Mouse (Mus musculus): Measurements from ENCODE around the gene Rhbg. TPM values are rescaled to one million over a fixed set of nuclear protein-coding genes. Genes with fewer than 3 reads are reported as not detected.

Rhbg gene
- total and polyA plus RNA-seq, 3 experiments: not detected

DNA sequence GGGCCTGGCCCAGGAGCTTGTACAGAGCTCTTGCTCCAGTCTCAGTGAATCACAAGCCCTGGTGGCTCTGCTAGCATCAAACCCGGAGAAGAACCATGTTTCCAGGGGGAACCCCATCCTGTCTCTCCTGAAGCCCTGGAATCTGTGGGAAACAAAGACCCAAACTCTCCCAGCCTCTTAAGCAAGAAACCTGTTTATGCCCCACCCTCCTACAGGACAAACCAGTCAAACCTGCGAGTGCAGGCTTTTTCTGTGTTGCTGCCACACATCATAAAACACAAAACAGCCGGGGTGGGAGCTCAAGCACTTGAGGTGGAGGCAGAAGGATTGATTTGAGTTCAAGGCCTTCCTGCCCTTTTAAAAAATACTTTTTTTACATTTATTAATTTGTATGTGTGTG is 7.8 kb upstream of the Rhbg start (continued):
- no peak for TF ChIP-seq TBP (IDR thresholded peaks at IDR 0.05; ENCODE audit: low read depth, low read length)

DNA sequence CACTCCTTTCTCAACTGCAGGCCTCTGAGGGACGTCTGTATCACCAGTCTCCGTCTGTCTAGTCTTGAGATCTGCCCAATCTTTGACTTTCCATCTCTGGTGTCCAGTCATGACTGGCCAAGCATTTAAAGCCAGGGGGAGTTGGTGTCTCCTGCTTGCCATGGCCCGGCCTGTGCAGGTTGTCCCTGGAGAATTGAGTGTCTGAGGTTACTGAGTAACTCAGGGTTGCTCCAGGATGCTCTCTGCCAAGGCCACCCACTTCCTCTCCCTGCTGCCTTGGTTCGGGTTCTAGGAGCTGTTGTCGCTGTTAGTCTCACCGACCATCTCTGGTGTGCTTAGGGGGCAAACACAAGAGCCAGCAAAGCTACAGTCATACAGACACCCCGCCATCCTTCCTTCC is 1.9 kb upstream of the Rhbg start:
- Histone ChIP-seq H3K9me3 (replicated peaks; ENCODE audit: insufficient read depth, low read length) (no peaks in the 10 kb centered on the region), H3K79me2 (ENCODE audit: control insufficient read depth, insufficient read depth, low read length, poor library complexity) (no peaks in the 10 kb centered on the region), H3K4me3 (ENCODE audit: control insufficient read depth in 1 of 2, insufficient read depth in 1 of 2, low read depth in 2 of 2, low read length in 2 of 2) (no peak overlapping the region), H3K27me3 (ENCODE audit: control insufficient read depth in 1 of 2, insufficient read depth in 2 of 2, low read length in 2 of 2) (peaks cover 47 to 51% of the 10 kb centered on the region in 2 experiments), H3K4me1 (ENCODE audit: control insufficient read depth in 1 of 2, insufficient read depth in 2 of 2, low read length in 2 of 2) (no peaks in the 10 kb centered on the region), H3K36me3 (ENCODE audit: control insufficient read depth in 1 of 2, insufficient read depth in 2 of 2, low read length in 2 of 2) (no peaks in the 10 kb centered on the region), H3K9ac (ENCODE audit: control insufficient read depth, low read depth, low read length, poor library complexity, severe bottlenecking) (no peak overlapping the region), H3K27ac (ENCODE audit: control insufficient read depth, low read depth, low read length) (no peak overlapping the region)
- DNase-seq (ENCODE audit: low read depth, low spot score): no peak
- no peak for TF ChIP-seq SMC3 (IDR thresholded peaks at IDR 0.05; ENCODE audit: low read depth, low read length)
- TF ChIP-seq E2F4 (IDR thresholded peaks at IDR 0.05; ENCODE audit: borderline replicate concordance, low read depth, low read length): no peak
- no peak for TF ChIP-seq ZMIZ1 (IDR thresholded peaks at IDR 0.05; ENCODE audit: low read depth, low read length)
- TF ChIP-seq MAX (IDR thresholded peaks at IDR 0.05; ENCODE audit: low read length): no peak
- TF ChIP-seq RAD21 (IDR thresholded peaks at IDR 0.05; ENCODE audit: low read depth, low read length): no peak
- no peak for TF ChIP-seq MYB (IDR thresholded peaks at IDR 0.05; ENCODE audit: low read depth, low read length)
- TF ChIP-seq ZNF384 (IDR thresholded peaks at IDR 0.05; ENCODE audit: low read depth, low read length): no peak
- TF ChIP-seq UBTF (IDR thresholded peaks at IDR 0.05; ENCODE audit: borderline replicate concordance, insufficient read depth, low read depth, low read length): no peak
- no peak for TF ChIP-seq USF1 (IDR thresholded peaks at IDR 0.05; ENCODE audit: low read depth, low read length)
- TF ChIP-seq TAL1 (IDR thresholded peaks at IDR 0.05; ENCODE audit: low read length): no peak
- TF ChIP-seq BHLHE40 (IDR thresholded peaks at IDR 0.05; ENCODE audit: borderline replicate concordance, low read depth, low read length): no peak
- no peak for TF ChIP-seq GATA1 (IDR thresholded peaks at IDR 0.05; ENCODE audit: low read depth, low read length)
- no peak for TF ChIP-seq NELFE (IDR thresholded peaks at IDR 0.05; ENCODE audit: low read depth, low read length)
- no peak for TF ChIP-seq CHD2 (IDR thresholded peaks at IDR 0.05; ENCODE audit: low read length)
- no peak for TF ChIP-seq MAZ (IDR thresholded peaks at IDR 0.05; ENCODE audit: low read depth, low read length)
- TF ChIP-seq CHD1 (IDR thresholded peaks at IDR 0.05; ENCODE audit: low read depth, low read length): no peak
- no peak for TF ChIP-seq CTCF (IDR thresholded peaks at IDR 0.05 in 2 of 3, conservative IDR thresholded peaks at IDR 0.05 in 1 of 3; ENCODE audit: control insufficient read depth in 1 of 3, insufficient read depth in 1 of 3, low read depth in 2 of 3, low read length in 3 of 3, poor library complexity in 1 of 3, severe bottlenecking in 1 of 3)
- no peak for TF ChIP-seq MYC (IDR thresholded peaks at IDR 0.05; ENCODE audit: low read depth, low read length)

DNA sequence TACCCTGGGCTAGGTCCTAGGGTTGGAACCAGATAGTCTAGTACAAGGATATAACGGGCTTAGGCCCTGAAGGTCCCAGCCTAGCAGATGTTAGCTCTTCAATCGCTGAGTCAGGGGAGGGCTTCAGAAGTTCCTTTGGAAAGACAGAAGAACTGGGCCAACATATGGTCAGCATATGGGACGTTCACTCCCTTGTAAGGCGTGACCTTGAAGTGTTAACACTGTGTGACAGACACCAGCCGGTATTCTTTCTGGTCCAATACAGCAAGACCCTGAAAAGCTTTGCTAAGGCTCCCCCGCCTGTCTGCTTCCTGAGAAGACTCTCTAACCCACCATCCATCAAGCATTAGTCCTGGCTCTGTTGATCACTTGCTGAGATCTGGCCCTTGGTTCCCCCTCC is 1.4 kb upstream of the Rhbg start:
- H3K27ac ChIP-seq (ENCODE audit: control insufficient read depth, low read depth, low read length): no peak overlapping the region
- H3K36me3 ChIP-seq (ENCODE audit: control insufficient read depth in 1 of 2, insufficient read depth in 2 of 2, low read length in 2 of 2): no peaks in the 10 kb centered on the region
- DNase-seq (ENCODE audit: low read depth, low spot score): no peak
- no peak overlapping the region for H3K9ac ChIP-seq (ENCODE audit: control insufficient read depth, low read depth, low read length, poor library complexity, severe bottlenecking)
- H3K4me3 ChIP-seq (ENCODE audit: control insufficient read depth in 1 of 2, insufficient read depth in 1 of 2, low read depth in 2 of 2, low read length in 2 of 2): no peak overlapping the region
- H3K4me1 ChIP-seq (ENCODE audit: control insufficient read depth in 1 of 2, insufficient read depth in 2 of 2, low read length in 2 of 2): no peaks in the 10 kb centered on the region
- H3K79me2 ChIP-seq (ENCODE audit: control insufficient read depth, insufficient read depth, low read length, poor library complexity): no peaks in the 10 kb centered on the region
- H3K27me3 ChIP-seq (ENCODE audit: control insufficient read depth in 1 of 2, insufficient read depth in 2 of 2, low read length in 2 of 2): peaks cover 49 to 50% of the 10 kb centered on the region in 2 experiments
- H3K9me3 ChIP-seq (replicated peaks; ENCODE audit: insufficient read depth, low read length): no peaks in the 10 kb centered on the region
- TF ChIP-seq POLR2AphosphoS5 (IDR thresholded peaks at IDR 0.05; ENCODE audit: borderline replicate concordance, low read depth, low read length) (no peak), ZC3H11A (IDR thresholded peaks at IDR 0.05; ENCODE audit: low read depth, low read length) (no peak), CHD1 (IDR thresholded peaks at IDR 0.05; ENCODE audit: low read depth, low read length) (no peak), USF1 (IDR thresholded peaks at IDR 0.05; ENCODE audit: low read depth, low read length) (no peak), MAX (IDR thresholded peaks at IDR 0.05; ENCODE audit: low read length) (no peak), BHLHE40 (IDR thresholded peaks at IDR 0.05; ENCODE audit: borderline replicate concordance, low read depth, low read length) (no peak), EP300 (IDR thresholded peaks at IDR 0.05; ENCODE audit: low read depth in 1 of 2, low read length in 2 of 2) (no peak), RAD21 (IDR thresholded peaks at IDR 0.05; ENCODE audit: low read depth, low read length) (no peak), USF2 (IDR thresholded peaks at IDR 0.05; ENCODE audit: borderline replicate concordance in 1 of 2, insufficient read depth in 1 of 2, low read depth in 1 of 2, low read length in 2 of 2) (no peak), MYB (IDR thresholded peaks at IDR 0.05; ENCODE audit: low read depth, low read length) (no peak), JUND (IDR thresholded peaks at IDR 0.05; ENCODE audit: low read depth, low read length) (no peak)

All from MEL (cell line).